Mouse (Mus musculus) erythroblast, embryonic 14.5 days (primary cell): Measurements from ENCODE around the gene Gm44579.

Experiments
- GATA1 ChIP-seq: IDR thresholded peaks from 2 replicates; pipeline ENCODE4 v1.6.1; 2012; ENCODE audit warnings: low read length, inconsistent platforms, mixed read lengths
- TAL1 ChIP-seq: IDR thresholded peaks from 3 replicates; pipeline ENCODE4 v1.6.1; 2012; ENCODE audit warnings: low read length, inconsistent platforms, mixed read lengths

DNA sequence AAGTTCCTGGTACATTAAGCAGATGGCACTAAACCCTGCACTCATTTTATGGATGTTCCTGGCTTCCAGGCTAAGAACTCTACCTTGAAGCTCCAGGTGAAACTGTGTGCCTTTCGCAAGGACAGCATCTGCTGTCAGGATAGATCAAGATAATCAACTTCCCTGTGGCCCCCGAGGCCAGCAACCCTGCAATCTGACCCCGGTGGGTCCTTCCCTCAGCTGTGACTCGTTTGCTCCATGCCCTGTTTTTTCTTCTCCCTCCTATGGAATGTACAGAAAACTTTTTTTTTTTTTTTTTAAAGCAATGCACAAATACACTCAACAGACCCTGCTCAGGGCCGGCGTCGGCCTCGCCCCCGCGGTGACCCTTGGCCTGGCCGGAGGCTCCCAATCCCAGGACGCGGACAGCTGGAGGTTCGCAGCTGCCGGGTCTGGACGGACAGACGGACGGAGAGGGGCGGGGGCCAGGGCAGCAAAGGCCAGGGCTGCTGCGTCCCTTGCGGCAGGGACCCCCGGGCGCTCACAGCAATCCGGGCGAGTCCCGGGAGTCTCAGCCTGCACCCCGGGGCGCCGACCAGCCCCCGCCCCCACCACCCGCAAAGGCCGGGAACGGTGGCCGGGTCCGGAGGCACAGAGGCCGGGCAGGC is 75.8 kb downstream of the Gm44579 start:
- TF ChIP-seq GATA1 = no peak
- TF ChIP-seq TAL1 = no peak
